Mouse (Mus musculus): ENCODE results near the gene Fat3.

Fat3 gene

GRCm38 (mm10) chr9:15944182-15944581 is 556.9 kb downstream of the Fat3 start:
- DNase-seq (ENCODE audit: low spot score) = no peak

- DNase-seq (ENCODE audit: low spot score) = no peak
Measured at GRCm38 (mm10) chr9:15943486-15944153, 557.5 kb downstream of the Fat3 start.

DNA sequence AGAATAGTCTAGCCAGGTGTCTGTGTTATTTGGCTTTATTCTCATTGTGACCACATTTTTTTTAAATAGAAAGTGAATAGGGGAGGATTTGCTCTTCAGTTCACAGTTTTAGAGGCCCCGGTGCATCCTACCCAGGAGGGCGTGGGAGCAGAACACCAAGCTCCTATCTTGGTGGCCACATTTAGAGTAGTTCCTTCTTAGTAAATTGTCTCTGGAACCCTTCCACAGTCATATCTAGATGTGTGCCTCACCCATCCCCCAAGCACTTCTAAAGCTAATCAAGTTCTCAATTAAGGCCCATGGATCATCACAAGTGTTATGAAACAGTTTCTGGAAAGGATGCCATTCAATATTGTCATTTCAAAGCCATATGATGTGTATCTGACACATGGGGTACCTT is 559.3 kb downstream of the Fat3 start:
- DNase-seq (ENCODE audit: low spot score) = no peak

DNA sequence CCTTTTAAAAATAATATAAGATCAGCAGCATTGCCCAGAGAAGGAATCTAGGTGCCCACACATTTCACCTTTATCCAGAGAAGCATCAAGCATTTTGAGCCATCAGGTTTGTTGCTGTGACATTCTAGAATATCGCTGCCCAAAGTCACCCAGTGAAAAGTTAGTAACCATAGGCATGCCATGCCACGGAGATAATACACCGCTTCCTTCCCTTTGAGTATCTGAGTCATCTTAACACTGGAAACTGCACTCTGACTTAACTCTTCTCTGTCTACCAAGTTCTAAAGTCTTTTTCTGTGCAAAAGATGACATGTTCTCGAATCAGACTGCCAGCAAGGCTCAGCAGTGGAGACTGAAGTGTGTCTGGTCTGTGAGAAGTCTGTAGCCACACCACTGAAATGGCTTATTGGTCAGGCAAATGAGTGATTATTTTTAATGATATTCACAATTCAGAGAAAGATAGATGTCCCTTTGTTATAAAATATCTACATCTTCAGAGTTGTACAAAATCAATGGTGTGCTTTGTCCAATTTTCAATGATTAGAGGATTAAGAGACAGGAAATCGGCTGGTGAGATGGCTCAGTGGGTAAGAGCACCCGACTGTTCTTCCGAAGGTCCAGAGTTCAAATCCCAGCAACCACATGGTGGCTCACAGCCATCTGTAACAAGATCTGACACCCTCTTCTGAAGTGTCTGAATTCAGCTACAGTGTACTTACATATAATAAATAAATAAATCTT is 560.0 kb downstream of the Fat3 start:
- DNase-seq (ENCODE audit: low spot score) = no peak

DNA sequence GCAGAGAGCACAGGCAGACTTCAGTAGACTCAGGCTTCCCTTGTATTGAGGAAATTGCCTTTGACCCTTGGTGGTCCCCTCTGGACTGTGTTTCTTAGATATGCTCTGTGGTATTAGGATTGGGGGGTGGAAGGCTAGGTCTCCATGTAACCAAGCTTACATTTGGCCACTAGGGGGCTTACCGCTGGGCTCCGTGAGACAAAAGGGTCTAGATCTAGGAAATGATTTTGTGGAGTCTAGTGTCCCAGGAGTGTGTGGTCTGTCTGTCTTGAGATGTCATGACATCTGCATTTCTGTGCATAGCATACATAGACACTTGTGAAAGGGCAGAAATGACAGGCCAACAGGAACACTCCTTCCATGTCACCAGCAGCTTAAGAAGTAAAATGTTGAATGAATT is 561.5 kb downstream of the Fat3 start:
- no peak for DNase-seq (ENCODE audit: low spot score)

- DNase-seq (ENCODE audit: low spot score) = no peak
Measured at GRCm38 (mm10) chr9:15937837-15938514, 563.1 kb downstream of the Fat3 start.

DNA sequence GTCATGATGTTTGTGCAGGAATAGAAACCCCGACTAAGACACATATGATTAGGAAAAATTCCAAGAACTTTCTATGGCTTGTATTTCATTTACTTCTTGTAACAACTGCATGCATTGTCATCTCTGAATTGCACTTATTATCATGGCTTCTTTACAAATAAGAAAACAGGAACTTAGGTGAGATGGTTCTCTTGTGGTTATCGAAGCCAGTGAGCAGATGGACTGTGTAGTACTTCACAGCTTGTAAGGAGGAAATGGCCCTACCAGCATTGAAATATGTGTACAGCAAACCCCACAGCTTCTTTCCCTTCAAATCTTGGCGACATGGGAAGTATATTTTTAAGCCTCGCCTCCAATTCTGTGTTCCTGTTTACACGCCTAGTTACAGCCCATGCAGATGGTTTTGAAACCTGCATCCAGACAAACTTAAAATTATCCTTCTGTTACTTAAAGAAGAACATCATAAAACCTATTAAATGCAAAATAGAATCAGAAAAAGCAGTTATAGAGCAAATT is 570.1 kb downstream of the Fat3 start:
- DNase-seq (ENCODE audit: low spot score) = no peak

DNA sequence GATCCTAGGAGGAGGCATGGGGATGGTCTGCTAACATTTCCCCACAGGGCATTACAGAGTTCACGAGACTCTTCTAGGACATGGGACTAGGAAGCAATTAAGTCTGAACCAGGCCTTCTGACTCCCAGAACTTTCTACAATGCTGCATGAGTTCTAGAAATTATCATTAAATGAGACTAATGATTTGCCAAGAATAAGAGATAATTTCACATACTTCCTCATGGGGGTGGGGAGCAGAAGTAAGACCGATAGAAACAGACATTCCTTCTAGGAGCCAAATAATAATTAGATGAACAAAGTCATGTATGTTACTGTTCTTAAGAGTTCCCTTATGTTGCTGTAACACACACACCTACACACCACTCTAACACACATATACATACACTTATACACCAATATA is 572.8 kb downstream of the Fat3 start:
- no peak for DNase-seq (ENCODE audit: low spot score)

GRCm38 (mm10) chr9:15927378-15928083 is 573.6 kb downstream of the Fat3 start:
- DNase-seq (ENCODE audit: low spot score) = no peak

DNA sequence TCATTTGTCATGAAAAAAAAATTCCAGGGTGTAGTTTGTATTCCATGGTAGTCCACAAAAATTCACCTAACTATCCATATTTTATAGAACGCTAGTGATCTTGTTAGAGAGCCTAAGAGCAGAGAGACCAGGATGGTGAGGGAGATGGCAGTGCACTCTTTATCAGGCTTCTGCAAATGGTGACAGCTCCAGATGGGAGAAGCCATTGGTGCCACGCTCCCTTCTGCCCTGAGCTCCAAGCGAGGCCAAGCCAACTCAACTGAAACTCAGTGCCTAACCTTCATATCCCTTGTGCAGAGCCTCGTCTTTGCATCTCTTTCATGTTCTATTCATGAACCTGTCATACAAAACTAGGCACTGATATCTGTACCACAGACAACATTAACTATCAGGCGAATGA is 575.8 kb downstream of the Fat3 start:
- DNase-seq (ENCODE audit: low spot score) = no peak

GRCm38 (mm10) chr9:15920271-15920670 is 580.8 kb downstream of the Fat3 start:
- DNase-seq (ENCODE audit: low spot score) = no peak

DNA sequence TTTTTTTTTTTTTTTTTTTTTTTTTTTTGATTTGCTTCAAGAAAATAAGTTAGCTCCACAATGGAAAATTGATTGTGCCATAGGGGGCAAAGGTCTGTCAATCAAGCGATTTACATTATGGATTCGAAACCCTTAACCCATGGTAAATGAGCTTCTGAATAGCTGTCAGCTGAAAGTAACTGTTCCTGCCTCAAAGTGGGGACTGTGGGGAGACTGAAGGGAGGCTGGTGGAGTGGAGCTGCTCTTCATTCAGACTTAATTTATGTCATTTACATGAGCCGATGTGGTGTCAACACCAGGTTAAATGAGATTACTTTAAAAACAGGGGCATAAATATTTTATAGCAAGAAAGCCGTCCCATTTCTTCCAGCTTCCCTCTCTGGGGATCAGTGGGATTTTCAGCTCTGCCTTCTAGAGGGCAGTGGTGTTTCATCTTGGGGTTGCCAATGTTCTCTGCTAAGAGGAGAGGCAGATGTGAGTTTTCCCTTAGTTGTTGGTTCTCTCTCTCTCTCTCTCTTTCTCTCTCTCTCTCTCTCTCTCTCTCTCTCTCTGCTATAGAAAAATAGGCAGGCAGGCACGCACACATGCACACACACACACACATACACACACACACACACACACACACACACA is 581.6 kb downstream of the Fat3 start:
- DNase-seq (ENCODE audit: low spot score) = no peak

- DNase-seq (ENCODE audit: low spot score) = no peak
Measured at GRCm38 (mm10) chr9:15916600-15916999, 584.5 kb downstream of the Fat3 start.

DNA sequence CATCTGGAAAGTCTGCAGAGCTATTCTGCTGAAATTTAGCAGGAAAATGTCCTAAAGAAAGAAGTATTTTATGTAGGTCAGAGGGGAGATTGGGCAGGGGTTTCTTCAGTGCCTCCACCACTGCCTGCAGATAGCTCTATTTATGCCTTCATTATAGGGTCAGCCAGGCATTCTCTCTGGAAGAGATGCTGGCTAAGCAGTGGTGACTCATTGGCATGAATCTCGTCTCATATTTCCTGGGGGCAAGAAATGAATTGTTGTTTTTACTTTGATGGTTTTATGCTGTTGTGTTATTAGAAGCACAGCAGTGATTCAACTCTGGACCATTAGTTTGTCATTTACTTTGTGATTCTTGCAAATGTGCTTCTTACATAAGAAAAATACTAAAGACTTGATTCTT is 588.4 kb downstream of the Fat3 start:
- no peak for DNase-seq (ENCODE audit: low spot score)

DNA sequence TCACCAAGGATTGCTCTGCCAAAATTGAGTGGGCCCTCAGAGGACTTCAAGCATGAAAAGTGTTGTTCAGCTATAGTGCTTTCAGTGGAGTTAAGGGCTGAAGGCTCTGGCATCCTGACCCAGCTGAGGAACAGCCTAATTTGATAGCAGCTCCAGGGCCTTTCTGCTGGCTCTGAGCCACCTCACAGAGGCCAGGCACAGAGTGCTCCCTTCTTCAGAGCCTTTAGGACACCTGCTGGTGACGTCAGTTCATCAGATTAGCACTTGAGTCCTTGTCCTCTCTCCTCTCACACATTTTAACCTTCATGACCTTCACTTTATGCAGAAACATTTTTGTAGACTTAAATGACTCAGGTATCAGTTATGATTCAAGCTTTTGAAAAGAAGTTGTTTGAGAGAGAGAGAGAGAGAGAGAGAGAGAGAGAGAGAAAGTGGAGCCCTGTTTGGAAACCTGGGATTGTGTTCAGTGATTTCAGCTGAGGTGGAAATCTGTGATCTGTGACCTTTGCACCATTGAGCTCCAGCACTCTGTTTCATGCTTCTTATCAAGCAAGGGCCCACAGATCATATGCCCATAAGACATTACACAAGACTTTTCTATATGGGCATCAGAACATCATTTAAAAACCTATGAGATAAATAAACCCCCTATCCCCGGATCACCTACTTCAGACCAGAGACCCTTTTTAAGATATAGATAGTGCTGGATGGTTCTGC is 591.5 kb downstream of the Fat3 start:
- no peak for DNase-seq (ENCODE audit: low spot score)

- DNase-seq (ENCODE audit: low spot score) = no peak
Measured at GRCm38 (mm10) chr9:15903948-15904750, 596.9 kb downstream of the Fat3 start.

DNA sequence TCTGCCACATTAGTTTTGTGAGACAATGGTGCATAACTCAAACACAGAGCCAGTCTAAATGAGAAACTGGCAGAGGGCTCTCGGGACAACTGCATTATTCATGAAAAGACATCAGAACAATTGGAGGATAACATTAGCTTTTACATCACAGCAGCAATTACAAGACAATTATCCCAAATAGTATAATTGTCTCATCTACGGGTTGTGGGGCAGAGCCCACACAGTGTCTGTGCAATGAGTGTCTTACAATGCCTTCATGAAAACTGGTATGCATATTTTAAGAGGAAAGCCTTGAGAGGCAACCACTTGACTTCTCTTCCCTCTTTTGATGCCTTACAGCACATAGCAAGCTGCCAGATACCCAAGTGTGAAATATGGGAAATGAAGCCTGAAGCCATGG is 603.0 kb downstream of the Fat3 start:
- no peak for DNase-seq (ENCODE audit: low spot score)

DNA sequence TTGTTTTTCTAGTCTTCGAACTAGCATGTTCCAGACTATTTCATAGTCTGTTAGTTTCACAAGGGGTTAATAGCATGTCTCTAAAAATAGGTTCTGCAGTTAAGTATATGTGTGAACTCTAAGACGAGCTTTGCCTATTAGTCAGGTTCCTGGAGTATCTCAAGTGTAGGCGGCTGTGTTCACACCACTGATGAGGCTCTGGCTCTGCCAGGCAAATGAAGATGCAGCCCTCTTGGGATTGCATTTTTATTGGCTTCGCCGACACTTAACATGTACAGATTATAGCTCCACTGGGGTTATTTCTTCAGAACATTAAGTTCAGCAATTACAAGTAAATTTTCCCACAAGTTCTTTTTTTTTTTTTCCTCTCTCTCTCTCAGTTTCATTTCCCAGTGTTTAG is 614.3 kb downstream of the Fat3 start:
- no peak for DNase-seq (ENCODE audit: low spot score)

DNA sequence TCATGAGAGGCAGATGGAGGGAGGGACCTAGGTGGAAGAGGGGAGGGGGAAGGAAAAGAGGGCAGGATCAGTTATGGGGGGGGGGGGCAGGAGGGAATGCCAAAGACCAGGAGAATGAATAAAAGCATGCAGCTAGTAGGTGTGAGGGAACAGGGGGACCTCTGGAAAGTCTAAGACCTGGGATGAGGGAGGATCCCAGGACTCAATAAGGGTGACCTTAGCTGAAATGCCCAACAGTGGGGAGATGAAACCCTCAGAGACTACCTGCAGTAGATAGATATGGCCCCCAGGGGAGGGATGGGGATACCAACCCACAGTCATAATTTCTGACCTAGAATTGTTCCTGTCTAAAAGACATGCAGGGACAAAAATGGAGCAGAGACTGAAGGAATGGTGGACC is 620.3 kb downstream of the Fat3 start:
- no peak for DNase-seq (ENCODE audit: low spot score)

DNA sequence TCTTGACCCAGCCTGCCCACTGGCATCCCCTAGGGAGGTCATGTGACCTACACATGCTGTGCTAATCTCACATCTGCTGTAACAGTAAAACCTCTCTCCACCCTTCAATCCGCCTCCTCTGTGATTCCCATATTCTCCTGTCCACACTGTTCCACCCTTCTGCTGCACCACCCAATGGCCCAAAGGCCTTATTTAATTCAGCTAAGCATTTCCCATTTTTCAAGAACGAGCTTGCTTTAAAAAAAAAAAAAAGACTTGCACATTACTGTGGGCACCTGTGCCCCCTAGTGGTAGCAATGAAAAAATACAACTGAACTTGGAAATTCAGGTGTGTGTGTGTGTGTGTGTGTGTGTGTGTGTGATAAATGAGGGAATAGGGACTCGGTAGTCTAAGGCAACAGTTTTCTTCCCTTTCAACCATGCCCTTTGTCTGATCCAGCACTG is 620.9 kb downstream of the Fat3 start:
- DNase-seq (ENCODE audit: low spot score) = no peak

Measured in T-cell, adult 2 months (primary cell).